Mouse (Mus musculus): ENCODE measurements at regions not wholly inside any gene's neighbourhood (a gene's known extent, or its start where the extent isn't known, plus 50 kb on each side); places are given as distances from the start of the nearest gene placed in this dataset.

DNA sequence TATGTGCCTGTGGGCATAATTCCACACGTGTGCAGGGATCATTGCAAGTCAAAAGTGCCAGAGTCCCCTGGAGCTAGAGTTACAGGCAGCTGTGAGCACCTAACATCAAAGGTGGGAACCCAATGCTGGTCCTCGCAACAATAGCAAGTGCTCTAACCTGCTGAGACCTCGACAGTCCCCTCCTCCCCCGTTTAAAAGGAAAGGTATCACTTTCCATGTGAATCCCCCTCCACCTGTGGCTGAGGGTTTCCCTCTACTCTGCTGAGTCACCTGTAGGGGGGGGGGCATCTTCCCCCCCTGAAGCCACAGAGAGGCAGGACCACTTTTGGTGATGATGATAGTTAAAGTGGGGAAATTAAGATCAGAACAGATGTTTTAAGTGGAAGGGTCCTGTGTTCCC, 133.4 kb upstream of the Foxn2 start:
- DNase-seq (ENCODE audit: low spot score): no peak

DNA sequence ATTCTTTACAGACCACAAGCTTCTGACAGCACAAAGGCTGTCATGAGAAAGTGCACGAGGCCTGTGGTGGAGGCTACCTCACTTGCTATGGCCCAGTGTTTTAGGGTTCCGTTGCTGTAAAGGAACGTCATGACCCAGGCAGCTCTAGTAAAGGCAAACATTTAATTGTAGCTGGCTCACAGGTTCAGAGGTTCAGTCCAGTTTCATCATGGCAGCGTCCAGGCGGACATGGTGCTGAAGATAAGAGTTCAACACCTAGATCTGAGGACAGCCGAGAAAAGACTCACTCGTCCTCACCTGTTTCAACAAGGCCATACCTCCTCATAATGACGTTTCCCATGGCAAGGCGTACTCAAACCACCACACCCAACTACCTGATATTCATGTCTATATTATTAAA, 132.7 kb upstream of the Foxn2 start:
- no peak for DNase-seq (ENCODE audit: low spot score)

- DNase-seq (ENCODE audit: low spot score): no peak
These were observed 127.6 kb upstream of the Foxn2 start for GRCm38 (mm10) chr17:88312876-88313275.

DNA sequence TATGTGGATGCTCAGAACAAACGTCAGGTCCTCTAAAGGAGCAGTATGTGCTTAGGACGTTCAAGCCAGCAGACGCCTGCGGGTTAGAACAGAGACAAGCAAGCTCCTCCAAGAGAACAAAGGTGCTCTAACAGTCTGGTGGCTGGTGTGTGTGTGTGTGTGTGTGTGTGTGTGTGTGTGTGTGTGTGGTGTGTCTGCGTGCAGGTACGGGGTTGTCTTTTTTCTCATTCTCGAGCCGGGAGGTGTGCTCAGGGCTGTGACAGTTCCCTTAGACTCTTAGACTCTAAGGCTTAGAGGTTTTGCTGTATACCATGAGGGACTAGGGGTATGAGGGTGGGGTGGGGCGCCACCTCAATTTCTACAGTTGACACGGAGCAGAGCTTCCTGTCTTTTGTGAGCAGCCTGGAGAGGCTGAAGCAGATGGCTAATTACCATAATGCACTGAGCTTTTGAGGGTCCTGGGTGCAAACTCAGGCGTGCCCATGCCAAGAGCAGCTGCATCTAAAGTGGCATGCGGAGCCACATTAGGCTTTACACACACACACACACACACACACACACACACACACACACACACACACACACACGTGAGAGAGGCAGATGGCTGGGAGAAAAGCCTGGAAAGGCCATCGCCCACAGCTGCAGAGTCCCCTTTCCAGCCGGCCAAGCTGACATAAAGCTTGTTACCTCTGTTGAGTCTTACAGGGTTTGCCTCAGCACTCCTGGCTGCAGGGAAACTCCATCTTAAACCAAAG, 124.1 kb upstream of the Foxn2 start:
- no peak for DNase-seq (ENCODE audit: low spot score)

- DNase-seq (ENCODE audit: low spot score): no peak
These were observed 123.2 kb upstream of the Foxn2 start for GRCm38 (mm10) chr17:88317311-88317710.

- no peak for DNase-seq (ENCODE audit: low spot score)
These were observed 122.7 kb upstream of the Foxn2 start for GRCm38 (mm10) chr17:88317806-88318205.

- peak; percentile 37 for DNase-seq (ENCODE audit: low spot score)
These were observed 122.2 kb upstream of the Foxn2 start for GRCm38 (mm10) chr17:88318207-88318791.

GRCm38 (mm10) chr17:88318936-88319335, 121.6 kb upstream of the Foxn2 start:
- no peak for DNase-seq (ENCODE audit: low spot score)

DNA sequence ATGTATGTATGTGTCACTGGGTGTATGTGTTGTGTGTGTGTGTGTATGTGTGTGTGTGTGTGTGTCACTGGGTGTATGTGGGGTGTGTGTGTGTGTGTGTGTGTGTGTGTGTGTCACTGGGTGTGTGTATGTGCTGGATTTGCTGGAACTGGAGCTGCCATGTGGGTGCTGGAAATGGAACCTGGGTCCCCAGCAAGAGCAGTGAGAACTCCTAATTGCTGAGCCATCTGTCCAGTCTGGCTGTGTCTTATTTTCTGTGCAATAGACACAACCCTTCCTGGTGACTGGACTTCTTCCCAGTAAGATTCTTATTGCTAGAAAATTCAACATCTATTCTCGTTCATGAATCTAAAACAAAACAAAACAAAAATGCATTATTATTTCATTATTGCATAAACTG, 119.8 kb upstream of the Foxn2 start:
- no peak for DNase-seq (ENCODE audit: low spot score)

- no peak for DNase-seq (ENCODE audit: low spot score)
These were observed 115.1 kb upstream of the Foxn2 start for GRCm38 (mm10) chr17:88325326-88325909.

DNA sequence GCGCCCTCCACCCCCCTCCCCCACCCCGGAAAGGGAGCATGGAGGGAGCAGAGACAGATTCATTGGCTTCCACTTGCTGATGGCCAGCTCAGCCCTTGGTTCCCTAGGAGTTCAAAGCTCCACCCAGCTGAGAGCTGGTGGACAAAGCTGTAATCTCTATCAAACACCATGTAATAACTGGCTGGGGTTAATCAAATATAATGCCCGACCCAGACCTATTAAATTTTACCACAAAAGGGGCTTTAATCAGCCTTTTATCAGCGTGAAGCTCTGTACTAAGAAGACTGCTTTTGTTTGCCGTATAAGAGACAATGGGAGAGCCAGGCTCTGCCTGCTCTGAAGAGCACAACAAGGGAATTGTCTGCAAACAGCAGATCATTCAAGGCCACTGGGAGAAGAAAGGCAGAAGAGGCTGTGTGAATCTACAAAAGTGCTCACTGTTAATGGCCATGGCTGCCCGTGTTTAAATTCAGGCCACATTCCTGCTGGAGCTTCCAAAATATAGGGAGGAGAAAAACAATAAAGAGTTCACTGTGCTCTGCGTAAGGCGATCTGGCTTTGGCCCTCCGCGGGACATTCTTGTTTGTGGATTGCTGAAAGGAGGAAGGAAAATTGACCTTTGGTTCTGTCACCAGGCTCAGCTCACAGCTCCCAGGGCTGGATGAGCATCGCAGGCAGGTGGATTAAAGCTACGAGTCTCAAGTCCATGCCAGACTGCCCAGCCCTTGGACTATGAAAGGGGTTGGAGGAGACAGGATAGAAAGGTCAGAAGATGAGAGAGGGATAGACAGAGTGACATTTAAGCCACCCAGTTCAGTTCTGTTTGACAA, 114.4 kb upstream of the Foxn2 start:
- no peak for DNase-seq (ENCODE audit: low spot score)

GRCm38 (mm10) chr17:88326740-88327123, 113.8 kb upstream of the Foxn2 start:
- DNase-seq (ENCODE audit: low spot score): no peak

GRCm38 (mm10) chr17:88327791-88328190, 112.7 kb upstream of the Foxn2 start:
- no peak for DNase-seq (ENCODE audit: low spot score)

DNA sequence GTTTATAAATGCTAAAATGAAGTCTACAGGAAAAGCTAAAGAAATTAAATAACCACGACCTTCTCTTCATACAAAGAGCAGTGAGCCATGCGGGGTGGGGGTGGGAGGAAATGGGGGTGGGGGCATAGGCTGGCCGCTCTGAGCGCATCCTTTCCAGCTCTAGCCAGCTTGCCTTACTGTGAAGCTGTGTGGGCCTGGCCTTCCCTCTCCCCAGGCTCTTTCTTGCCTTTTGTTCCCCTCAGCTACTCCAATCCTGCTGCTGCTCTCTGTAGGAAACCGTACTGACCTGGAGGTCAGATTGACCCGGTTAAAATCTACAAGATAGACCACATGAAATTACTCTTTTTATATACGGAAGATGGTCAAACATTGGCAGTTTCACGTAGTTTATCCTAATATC, 111.7 kb upstream of the Foxn2 start:
- no peak for DNase-seq (ENCODE audit: low spot score)

DNA sequence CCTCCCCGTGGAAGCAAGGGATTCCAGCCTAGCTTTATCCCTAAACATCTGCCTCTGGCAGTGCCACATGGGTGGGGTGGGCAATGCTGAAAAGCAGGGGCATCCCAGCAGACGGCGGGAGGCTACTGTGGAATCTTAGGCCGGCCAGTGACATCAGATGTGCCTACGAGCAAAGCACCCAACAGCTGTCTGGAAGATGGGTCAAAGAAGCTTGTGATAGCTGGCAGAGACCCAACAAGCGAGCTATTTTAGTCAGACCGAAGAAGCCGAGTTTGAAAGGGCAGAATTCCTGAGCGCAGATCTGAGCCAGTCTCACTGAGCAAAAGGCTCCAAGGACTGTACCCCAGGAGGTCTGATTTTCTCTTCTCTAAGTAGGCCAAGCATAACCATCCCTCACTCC, 110.8 kb upstream of the Foxn2 start:
- peak; percentile 31 for DNase-seq (ENCODE audit: low spot score)

GRCm38 (mm10) chr17:88330129-88330528, 110.4 kb upstream of the Foxn2 start:
- DNase-seq (ENCODE audit: low spot score): no peak

DNA sequence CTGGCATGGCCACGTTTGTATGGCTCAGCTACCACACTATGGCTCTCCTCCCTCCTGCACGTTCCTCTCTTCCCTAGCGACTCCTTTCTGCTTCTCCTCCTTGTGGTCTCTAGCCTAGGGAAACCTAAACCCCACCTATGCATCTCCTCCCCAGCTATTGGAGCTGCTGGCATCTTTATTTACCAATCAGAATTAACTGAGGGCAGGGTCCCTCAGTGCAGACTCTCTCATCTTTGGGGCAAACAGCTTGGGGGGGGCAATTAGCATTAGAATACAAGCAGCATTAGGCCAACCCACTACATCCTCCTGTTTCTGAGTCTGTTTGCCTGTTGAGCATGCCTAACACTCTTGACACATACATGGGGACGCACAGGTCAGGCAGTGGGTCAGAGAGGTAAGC, 106.7 kb upstream of the Foxn2 start:
- DNase-seq (ENCODE audit: low spot score): no peak

GRCm38 (mm10) chr17:88335271-88335670, 105.2 kb upstream of the Foxn2 start:
- DNase-seq (ENCODE audit: low spot score): no peak

GRCm38 (mm10) chr17:88336140-88336769, 104.3 kb upstream of the Foxn2 start:
- DNase-seq (ENCODE audit: low spot score): no peak

DNA sequence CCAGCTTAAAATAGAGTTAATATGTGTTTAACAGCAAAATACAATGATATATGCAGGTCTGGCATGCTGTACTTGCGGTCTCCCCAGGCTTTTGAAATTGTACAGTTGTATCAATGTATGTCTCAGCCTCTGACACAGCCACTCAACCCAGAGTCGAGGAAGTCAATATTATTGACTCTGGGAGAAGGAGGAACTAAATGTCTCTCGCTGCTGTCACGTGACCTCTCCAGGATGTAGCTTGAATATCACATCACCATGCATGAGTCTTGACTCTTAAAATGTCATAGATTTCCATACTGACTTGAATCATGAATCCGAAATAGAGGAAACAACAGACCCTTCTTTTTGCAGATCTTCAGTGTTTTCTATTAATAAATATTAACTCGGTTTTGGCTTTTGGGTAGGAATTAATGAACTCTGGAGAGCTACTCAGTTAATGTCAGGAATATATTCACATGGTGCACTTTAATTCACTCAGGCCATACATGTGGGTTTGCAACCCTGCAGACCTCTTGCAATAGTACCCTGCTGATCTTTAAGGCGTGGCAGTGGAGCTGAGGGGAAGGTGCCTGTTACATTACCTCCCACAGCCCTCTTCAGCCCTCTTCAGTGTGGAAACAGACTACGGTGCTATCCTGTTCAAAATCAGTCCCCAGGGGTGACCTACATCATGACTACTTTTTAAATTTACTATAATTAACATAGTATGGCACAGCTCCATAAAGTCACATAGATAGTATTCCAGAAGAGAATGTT, 102.7 kb upstream of the Foxn2 start:
- no peak for DNase-seq (ENCODE audit: low spot score)

DNA sequence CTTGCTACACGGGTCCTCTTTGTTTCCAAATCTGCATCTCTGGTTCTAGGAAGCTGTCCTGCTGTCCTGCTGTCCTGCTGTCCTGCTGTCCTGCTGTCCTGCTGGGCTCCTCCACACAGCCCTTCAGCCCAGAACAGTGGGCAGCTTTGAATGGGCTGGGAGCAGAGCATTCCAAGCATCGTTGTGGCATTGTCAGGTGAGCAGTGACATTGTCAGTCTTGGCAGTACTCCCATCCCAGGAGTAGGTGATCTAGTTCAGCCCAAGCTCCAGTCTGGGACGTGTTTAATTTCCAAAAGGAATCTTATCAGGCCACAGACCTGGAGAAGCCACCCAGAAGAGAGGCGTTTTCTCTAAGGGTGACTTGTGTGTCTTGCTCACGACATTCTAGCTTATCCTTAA, 99.4 kb upstream of the Foxn2 start:
- DNase-seq (ENCODE audit: low spot score): no peak

DNA sequence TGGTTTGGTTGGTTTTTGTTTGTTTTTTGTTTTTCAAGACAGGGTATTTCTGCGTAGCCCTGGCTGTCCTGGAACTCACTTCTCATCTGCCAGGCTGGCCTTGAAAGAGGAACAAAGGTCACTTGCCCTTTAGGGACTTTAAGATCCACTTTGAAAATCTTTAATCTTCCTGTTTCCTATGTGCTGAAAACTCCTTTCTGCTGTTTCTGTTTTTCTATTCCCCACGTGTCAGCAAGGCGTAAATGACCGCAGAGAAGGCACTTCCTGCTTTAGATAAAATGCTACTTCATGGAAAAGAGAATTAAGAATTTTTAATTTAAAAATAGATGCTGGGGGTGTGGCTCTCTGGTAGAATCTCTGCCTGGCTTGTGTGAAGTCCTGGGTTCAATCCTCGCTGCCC, 98.9 kb upstream of the Foxn2 start:
- DNase-seq (ENCODE audit: low spot score): no peak

All from ovary, adult 18-20 months (tissue).